Mouse (Mus musculus) lung, adult 2 months (tissue): ENCODE measurements around the gene Skp2.

Source experiments
- CTCF ChIP-seq: fragments of 200-500 bp; IDR thresholded peaks from 2 replicates; pipeline ENCODE4 v1.5.1; 2011; ENCODE audit warnings: mild to moderate bottlenecking, low read length, control low read depth; ENCODE audit not compliant: insufficient read depth
- POLR2A ChIP-seq: fragments of 200-500 bp; IDR thresholded peaks from 2 replicates; pipeline ENCODE4 v1.6.1; 2011; ENCODE audit warnings: low read depth, mild to moderate bottlenecking, control low read depth, low read length, borderline replicate concordance; ENCODE audit errors: extremely low read depth

GRCm38 (mm10) chr15:9073684-9074083 lies 81.5 kb downstream of the Skp2 start:
- TF ChIP-seq CTCF (no peak), POLR2A (no peak)
